Mouse (Mus musculus): ENCODE measurements around the gene Gm49325. TPM values are rescaled to one million over a fixed set of nuclear protein-coding genes. Genes with fewer than 3 reads are reported as not detected.
A peak's percentile ranks its signal among the peaks of the same experiment; 100 is the strongest.
"Not testable (repeated sequence)": the region's sequence is repeated elsewhere in the genome, so short reads cannot be mapped to it uniquely, and the experiment has no call there.

Gm49325 gene
- polyA plus RNA-seq, 1 experiment from 2014 or later: 10.1 TPM

- Histone ChIP-seq H3K27ac (ENCODE audit: low read length) (no peak overlapping the region), H3K4me2 (ENCODE audit: low read depth, low read length) (no peak overlapping the region), H3K4me3 (replicated peaks; ENCODE audit: low read length) (no peak overlapping the region), H3K9me3 (replicated peaks; ENCODE audit: control insufficient read depth, low read length) (no peaks in the 10 kb centered on the region), H3K9ac (ENCODE audit: low read length) (no peak overlapping the region), H3K4me1 (ENCODE audit: control insufficient read depth, insufficient read depth, low read length) (no peaks in the 10 kb centered on the region), H3K27me3 (ENCODE audit: control insufficient read depth, insufficient read depth, low read length) (peaks cover 7% of the 10 kb centered on the region; the same call in 1 of the 2 replicates), H3K36me3 (ENCODE audit: control insufficient read depth, insufficient read depth, low read length) (no peaks in the 10 kb centered on the region)
- 28% methylated on average over 4 of the region's 4 CpGs for WGBS
- no peak for ATAC-seq (ENCODE audit: insufficient read depth, low FRiP score)
These were observed 65.5 kb downstream of the Gm49325 start for GRCm38 (mm10) chr10:77671519-77671918.

GRCm38 (mm10) chr10:77673765-77674164 lies 67.8 kb downstream of the Gm49325 start:
- Histone ChIP-seq H3K36me3 (ENCODE audit: control insufficient read depth, insufficient read depth, low read length) (no peaks in the 10 kb centered on the region), H3K4me2 (ENCODE audit: low read depth, low read length) (no peak overlapping the region), H3K27me3 (ENCODE audit: control insufficient read depth, insufficient read depth, low read length) (peaks cover 28% of the 10 kb centered on the region), H3K9me3 (replicated peaks; ENCODE audit: control insufficient read depth, low read length) (no peaks in the 10 kb centered on the region), H3K27ac (ENCODE audit: low read length) (no peak overlapping the region), H3K4me3 (replicated peaks; ENCODE audit: low read length) (no peak overlapping the region), H3K4me1 (ENCODE audit: control insufficient read depth, insufficient read depth, low read length) (0 out of 2 replicates have a peak, but pooled peaks cover 9% of the 10 kb centered on the region), H3K9ac (ENCODE audit: low read length) (no peak overlapping the region)
- no peak for ATAC-seq (ENCODE audit: insufficient read depth, low FRiP score)
- 61% methylated on average over 13 of the region's 13 CpGs for WGBS

- Histone ChIP-seq H3K36me3 (ENCODE audit: control insufficient read depth, insufficient read depth, low read length) (no peaks in the 10 kb centered on the region), H3K4me1 (ENCODE audit: control insufficient read depth, insufficient read depth, low read length) (0 out of 2 replicates have a peak, but pooled peaks cover 9% of the 10 kb centered on the region), H3K4me2 (ENCODE audit: low read depth, low read length) (peak overlapping the region; percentile 55), H3K9ac (ENCODE audit: low read length) (peak overlapping the region; percentile 42; the same call in 1 of the 2 replicates), H3K9me3 (replicated peaks; ENCODE audit: control insufficient read depth, low read length) (no peaks in the 10 kb centered on the region), H3K4me3 (replicated peaks; ENCODE audit: low read length) (peak overlapping the region; percentile 37), H3K27ac (ENCODE audit: low read length) (no peak overlapping the region), H3K27me3 (ENCODE audit: control insufficient read depth, insufficient read depth, low read length) (peaks cover 32% of the 10 kb centered on the region)
- no peak for ATAC-seq (ENCODE audit: insufficient read depth, low FRiP score)
- under 1% methylated on average over 35 of the region's 35 CpGs for WGBS
These were observed 71.6 kb downstream of the Gm49325 start for GRCm38 (mm10) chr10:77677562-77677961.

GRCm38 (mm10) chr10:77682994-77683393 lies 77.0 kb downstream of the Gm49325 start:
- Histone ChIP-seq H3K4me1 (ENCODE audit: control insufficient read depth, insufficient read depth, low read length) (peaks cover 4% of the 10 kb centered on the region; the same call in 1 of the 2 replicates), H3K4me3 (replicated peaks; ENCODE audit: low read length) (no peak overlapping the region), H3K4me2 (ENCODE audit: low read depth, low read length) (no peak overlapping the region), H3K27ac (ENCODE audit: low read length) (no peak overlapping the region), H3K9me3 (replicated peaks; ENCODE audit: control insufficient read depth, low read length) (no peaks in the 10 kb centered on the region), H3K27me3 (ENCODE audit: control insufficient read depth, insufficient read depth, low read length) (peaks cover 10% of the 10 kb centered on the region), H3K9ac (ENCODE audit: low read length) (no peak overlapping the region), H3K36me3 (ENCODE audit: control insufficient read depth, insufficient read depth, low read length) (no peaks in the 10 kb centered on the region)
- ATAC-seq (ENCODE audit: insufficient read depth, low FRiP score): no peak
- 74% methylated on average over 7 of the region's 7 CpGs for WGBS

- no peak for ATAC-seq (ENCODE audit: insufficient read depth, low FRiP score)
- H3K9me3 ChIP-seq (replicated peaks; ENCODE audit: control insufficient read depth, low read length): no peaks in the 10 kb centered on the region
- no peak overlapping the region for H3K4me3 ChIP-seq (replicated peaks; ENCODE audit: low read length)
- no peaks in the 10 kb centered on the region for H3K36me3 ChIP-seq (ENCODE audit: control insufficient read depth, insufficient read depth, low read length)
- no peak overlapping the region for H3K9ac ChIP-seq (ENCODE audit: low read length)
- no peak overlapping the region for H3K27ac ChIP-seq (ENCODE audit: low read length)
- peaks cover 3% of the 10 kb centered on the region; the same call in 1 of the 2 replicates for H3K4me1 ChIP-seq (ENCODE audit: control insufficient read depth, insufficient read depth, low read length)
- H3K27me3 ChIP-seq (ENCODE audit: control insufficient read depth, insufficient read depth, low read length): peaks cover under 1% of the 10 kb centered on the region; the same call in 1 of the 2 replicates
- 33% methylated on average over 8 of the region's 8 CpGs for WGBS
- no peak overlapping the region for H3K4me2 ChIP-seq (ENCODE audit: low read depth, low read length)
These were observed 78.2 kb downstream of the Gm49325 start for GRCm38 (mm10) chr10:77684181-77684580.

GRCm38 (mm10) chr10:77685895-77686664 lies 80.1 kb downstream of the Gm49325 start, which contains the start of gene Tspear:
Gene Tspear, plus strand, starts transcription at chr10:77686569.
- Histone ChIP-seq H3K4me2 (ENCODE audit: low read depth, low read length) (peak within 1 kb of the TSS; percentile 33), H3K27me3 (ENCODE audit: control insufficient read depth, insufficient read depth, low read length) (no peaks in the 10 kb centered on the region; the same call in 1 of the 2 replicates), H3K9me3 (replicated peaks; ENCODE audit: control insufficient read depth, low read length) (no peaks in the 10 kb centered on the region), H3K27ac (ENCODE audit: low read length) (peak within 1 kb of the TSS; percentile 74), H3K4me3 (replicated peaks; ENCODE audit: low read length) (no peak within 1 kb of the TSS), H3K9ac (ENCODE audit: low read length) (peak within 1 kb of the TSS; percentile 31; the same call in 1 of the 2 replicates), H3K36me3 (ENCODE audit: control insufficient read depth, insufficient read depth, low read length) (no peaks in the 10 kb centered on the region), H3K4me1 (ENCODE audit: control insufficient read depth, insufficient read depth, low read length) (peaks cover 3% of the 10 kb centered on the region; the same call in 1 of the 2 replicates)
- ATAC-seq (ENCODE audit: insufficient read depth, low FRiP score): peak; percentile 73; the same call in 1 of the 2 replicates
- 7% methylated on average over 22 of the region's 22 CpGs for WGBS

GRCm38 (mm10) chr10:77687021-77687420 lies 81.0 kb downstream of the Gm49325 start:
- Histone ChIP-seq H3K27ac (ENCODE audit: low read length) (peak overlapping the region; percentile 65; the same call in 1 of the 2 replicates), H3K4me2 (ENCODE audit: low read depth, low read length) (no peak overlapping the region), H3K9ac (ENCODE audit: low read length) (no peak overlapping the region), H3K9me3 (replicated peaks; ENCODE audit: control insufficient read depth, low read length) (no peaks in the 10 kb centered on the region), H3K4me3 (replicated peaks; ENCODE audit: low read length) (no peak overlapping the region), H3K36me3 (ENCODE audit: control insufficient read depth, insufficient read depth, low read length) (no peaks in the 10 kb centered on the region), H3K4me1 (ENCODE audit: control insufficient read depth, insufficient read depth, low read length) (peaks cover 3% of the 10 kb centered on the region; the same call in 1 of the 2 replicates), H3K27me3 (ENCODE audit: control insufficient read depth, insufficient read depth, low read length) (no peaks in the 10 kb centered on the region; the same call in 1 of the 2 replicates)
- 32% methylated on average over 10 of the region's 10 CpGs for WGBS
- no peak for ATAC-seq (ENCODE audit: insufficient read depth, low FRiP score)

- not testable (repeated sequence) for H3K4me3 ChIP-seq (replicated peaks; ENCODE audit: low read length); H3K36me3 ChIP-seq (ENCODE audit: control insufficient read depth, insufficient read depth, low read length); H3K9ac ChIP-seq (ENCODE audit: low read length); H3K27me3 ChIP-seq (ENCODE audit: control insufficient read depth, insufficient read depth, low read length); ATAC-seq (ENCODE audit: insufficient read depth, low FRiP score); H3K9me3 ChIP-seq (replicated peaks; ENCODE audit: control insufficient read depth, low read length); H3K4me2 ChIP-seq (ENCODE audit: low read depth, low read length); H3K27ac ChIP-seq (ENCODE audit: low read length); H3K4me1 ChIP-seq (ENCODE audit: control insufficient read depth, insufficient read depth, low read length)
- 77% methylated on average over 3 of the region's 3 CpGs for WGBS
These were observed 84.4 kb downstream of the Gm49325 start, which contains the start of gene Gm19402 for GRCm38 (mm10) chr10:77690356-77690807. Gene Gm19402, minus strand, starts transcription at chr10:77690757.

Data from stomach, embryonic 16.5 days (tissue).